Mouse (Mus musculus): ENCODE data around the gene Sparcl1.

Gene Sparcl1

DNA sequence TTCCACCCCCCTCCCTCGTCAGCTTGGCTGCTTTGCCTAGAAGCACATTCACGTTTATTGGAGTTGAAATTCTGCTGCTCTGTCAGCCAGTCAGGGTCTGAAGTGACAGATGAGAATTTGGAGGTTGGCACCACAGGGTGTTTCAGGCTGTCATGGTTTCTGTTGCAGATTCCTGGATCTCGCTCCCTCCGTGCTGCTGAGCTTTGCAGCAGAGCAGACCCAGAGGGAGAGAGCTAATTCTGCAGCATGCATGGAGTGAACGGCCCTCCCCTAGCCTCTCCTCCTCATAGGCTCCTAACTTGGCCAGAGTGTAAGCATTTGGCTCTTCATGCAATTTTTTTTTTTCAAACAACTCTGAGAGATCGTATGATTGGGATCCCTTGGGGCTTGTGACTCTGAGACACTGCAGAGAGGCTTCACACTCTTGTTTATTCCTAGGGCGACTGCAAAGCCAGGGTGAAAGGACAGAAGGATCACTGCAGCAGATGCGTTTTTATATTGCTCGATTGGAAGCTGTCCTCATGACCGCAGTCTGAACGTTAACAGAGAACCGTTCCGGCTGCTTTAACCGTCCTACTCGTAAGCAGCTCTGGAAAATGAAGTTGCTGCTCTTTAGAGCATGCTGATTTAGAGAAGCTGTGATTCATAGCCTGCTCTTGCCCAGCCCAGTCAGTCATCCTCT is at the start of gene Sparcl1:
Gene Sparcl1, minus strand, starts transcription at position 243 of the 682 bp plus-strand sequence.
- in situ Hi-C loops (cut with MboI), result no loop called here

DNA sequence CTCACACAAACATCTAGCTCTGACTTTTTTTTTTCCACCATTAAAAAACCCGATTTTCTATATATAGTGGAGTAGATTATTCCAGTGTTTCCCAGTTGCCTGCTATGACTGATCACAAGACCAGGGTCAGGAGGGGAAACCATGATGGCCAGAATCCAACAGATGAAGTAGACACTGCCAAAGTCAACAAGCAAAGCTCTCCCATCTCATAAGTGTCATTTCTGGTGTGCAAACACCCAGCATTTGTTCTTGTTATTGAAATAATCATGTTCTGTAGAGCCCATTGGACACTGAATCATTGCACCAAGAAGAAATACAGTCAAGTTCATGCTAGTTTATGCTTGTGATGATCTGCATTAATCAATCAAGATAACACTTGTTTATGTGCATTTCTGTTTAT is 47.9 kb upstream of the Sparcl1 start:
- in situ Hi-C loops (cut with MboI), result no loop called here

DNA sequence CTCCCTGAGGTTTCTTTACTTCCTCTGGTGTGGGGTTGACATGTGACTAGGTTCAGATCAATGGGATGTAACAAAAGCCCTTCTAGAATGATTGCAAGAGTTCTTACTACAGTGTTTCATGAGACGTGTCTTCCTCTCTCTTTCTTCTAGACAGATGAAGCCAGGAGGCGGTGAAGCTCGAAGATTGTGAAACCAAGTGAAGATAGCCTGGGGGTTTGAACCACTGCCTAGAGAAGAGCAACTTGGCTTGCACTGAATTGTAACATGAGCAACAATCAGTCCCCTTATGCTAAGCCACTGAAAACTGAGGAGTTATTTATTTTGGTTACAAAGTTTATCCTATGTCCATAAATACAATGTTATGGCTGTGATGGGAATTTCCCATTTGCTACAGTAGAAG is 47.0 kb upstream of the Sparcl1 start:
- in situ Hi-C loops (cut with MboI), result no loop called here

DNA sequence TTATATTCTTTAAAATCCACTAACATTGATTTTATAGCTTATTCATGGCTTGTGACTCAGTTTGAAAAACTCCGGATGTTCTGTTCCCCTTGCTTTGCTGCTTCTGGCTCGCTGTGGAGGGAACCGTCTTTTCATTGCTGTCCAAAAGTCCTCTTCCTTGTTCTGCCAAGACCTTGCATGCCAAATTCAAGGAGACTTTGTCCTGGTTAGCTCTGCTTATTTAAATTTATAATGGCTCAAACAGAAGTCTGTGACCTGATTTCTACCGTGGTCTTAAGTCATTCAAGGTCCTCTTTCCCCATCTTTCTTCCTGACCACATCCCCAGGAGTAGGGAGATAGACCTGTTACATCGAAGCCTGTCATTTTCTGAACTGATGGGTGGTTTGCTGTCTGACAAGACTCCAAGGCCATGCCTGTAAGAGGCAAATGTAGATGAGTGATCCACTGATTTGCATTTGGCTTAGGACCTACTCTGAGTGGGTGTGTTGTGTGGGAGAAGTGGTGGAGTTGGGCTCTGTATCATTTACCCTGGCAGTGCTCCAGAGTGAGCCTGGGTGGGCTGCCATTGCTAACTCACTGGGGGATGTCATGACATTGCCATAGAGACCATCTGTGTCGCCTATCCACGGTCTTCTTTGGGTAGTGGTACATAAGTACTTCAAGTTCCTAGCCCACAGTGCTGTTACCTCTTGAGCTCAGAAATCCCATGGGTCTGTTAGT is 45.0 kb upstream of the Sparcl1 start:
- in situ Hi-C loops (cut with MboI), result no loop called here

DNA sequence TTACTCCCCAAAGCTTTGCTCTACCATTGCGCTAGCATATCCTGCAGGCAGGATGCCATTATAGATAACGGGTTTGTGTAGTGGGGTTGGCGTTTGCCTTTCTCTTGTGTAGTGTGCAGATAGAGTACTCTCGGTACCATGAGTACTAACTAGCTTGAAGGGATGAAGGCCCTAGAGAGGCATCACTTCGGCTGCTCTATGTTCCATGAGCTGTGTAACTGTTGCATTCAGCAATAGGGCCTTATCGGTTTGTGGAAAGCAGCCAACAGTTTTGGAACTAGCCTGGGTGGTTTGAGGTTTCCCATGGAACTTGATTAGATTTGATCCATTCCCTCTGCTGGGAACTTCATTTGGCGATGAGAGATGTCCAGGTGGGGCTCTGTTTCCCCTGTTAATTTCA is 44.2 kb upstream of the Sparcl1 start:
- in situ Hi-C loops (cut with MboI), result no loop called here

DNA sequence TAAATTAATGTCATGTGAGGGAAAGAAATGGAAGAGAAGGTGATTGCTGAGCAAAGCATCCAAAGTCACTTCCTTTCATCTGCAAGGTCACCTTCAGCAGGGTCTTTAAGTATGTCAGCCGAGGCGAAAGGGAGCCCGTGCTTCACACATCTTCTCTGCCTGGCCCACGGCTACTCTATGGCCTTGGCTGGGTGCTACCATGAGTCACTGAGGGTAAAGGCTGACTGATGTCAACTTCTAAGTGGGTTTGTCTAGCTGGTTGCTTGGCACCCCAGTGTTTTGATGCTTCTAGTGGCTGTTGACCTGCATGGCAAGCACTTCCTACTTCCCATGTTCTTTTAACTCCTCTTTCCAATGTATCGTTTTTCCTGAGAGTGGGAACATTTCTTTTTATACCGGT is 36.7 kb upstream of the Sparcl1 start:
- in situ Hi-C loops (cut with MboI), result no loop called here

DNA sequence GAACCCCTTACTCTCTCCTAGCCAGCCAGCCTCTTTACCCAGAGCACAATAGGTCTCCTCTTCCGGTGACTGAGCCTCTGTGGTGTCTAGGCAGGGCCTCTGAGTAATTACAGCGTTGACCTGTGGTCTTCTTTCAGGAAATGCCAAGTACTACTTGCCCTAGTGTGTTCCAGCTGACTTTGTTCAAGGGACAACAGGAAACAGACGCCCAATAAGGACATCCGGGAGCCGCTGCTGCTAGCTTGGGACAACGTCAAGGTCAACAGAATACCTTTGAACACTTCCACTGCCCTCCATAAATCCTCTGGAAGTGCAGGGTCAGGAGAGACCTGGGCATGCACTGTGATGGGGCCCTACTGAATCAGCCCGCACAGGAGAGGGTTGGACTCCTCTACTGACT is 35.8 kb upstream of the Sparcl1 start:
- in situ Hi-C loops (cut with MboI), result no loop called here

DNA sequence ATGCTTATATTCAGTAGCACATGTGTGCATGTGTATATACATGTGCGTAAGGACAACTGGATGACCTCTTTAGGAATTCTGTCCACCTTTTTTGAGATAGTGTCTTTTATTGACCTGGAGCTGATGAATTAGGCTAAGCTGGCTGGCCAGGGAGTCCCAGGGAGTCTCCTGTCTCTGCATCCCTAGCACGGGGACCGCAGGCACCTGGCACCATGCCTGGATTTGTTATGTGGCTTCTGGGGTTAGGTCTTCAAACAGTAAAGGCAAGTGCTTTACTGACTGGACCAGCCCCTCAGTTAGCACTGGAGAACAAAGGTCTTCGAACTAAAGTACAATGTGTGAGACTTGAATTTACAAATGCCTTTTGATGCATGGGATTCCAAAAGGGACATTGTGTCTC is 30.5 kb upstream of the Sparcl1 start:
- in situ Hi-C loops (cut with MboI), result no loop called here

DNA sequence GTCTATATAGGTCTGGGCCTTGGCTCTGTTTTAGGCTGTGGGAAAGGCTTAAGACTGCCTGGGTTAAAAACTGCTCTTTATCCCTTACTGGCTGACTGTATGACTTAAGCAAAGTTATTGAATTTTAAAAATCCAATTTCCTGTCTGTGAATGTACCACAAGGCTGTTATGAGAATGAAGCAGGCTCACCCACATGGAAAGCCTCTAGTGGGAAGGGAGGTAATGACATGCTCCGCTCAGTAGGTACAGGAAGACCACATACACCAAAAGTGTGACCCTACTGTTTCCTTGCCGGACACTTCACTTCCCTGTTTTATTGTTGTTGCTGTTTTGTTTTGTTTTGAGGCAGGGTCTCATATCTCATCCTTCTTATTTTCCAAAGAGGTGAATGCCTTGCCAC is 27.5 kb upstream of the Sparcl1 start:
- in situ Hi-C loops (cut with MboI), result no loop called here

DNA sequence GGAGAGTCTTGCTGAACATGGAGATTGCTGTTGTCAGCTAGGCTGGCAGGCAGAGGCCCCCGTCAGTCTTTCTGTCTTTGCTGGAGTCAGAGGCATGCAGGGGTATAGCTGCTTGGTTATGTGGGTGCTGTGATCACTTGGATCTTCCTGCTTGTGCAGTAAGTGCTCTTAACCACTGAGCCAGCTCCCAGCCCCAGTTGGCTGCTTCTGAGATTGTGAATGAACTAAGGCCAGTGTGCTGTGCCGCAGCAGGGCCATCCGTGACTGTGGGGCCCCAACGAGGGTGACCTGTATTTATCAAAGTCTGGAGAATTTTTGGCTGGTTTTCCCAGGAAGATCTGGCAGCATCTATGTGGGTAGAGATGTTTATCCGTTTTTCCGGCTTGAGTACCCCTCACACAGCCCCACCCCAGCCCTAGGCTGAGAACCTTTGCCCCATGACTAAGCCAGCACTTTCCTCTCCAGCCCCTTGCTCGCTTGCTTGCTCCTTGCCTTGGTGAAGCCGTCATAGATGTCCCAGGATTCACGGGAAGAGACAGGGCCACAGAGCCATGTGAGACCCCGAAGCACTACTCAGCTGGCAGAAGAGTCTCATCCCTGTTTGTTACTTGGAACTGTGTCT is 24.5 kb upstream of the Sparcl1 start:
- in situ Hi-C loops (cut with MboI), result no loop called here

DNA sequence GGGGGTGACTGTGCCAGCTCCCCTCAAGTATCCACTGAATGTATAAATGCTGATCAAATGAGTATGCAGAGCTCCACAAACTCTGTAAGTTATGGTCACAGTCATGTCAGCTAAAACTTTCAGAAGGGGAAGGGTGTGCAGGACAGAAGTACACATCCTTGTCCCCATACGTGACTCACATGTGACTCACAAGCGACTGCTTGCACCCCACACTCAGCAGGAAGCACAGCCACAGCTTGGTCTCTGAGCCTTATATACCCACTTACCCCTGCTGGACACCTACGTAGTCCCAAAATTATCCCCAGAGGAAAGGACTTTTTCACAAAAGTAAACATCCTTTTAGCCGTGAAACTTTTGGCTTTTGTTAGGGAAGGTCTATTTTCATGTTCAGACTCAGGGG is 20.2 kb upstream of the Sparcl1 start:
- in situ Hi-C loops (cut with MboI), result no loop called here

DNA sequence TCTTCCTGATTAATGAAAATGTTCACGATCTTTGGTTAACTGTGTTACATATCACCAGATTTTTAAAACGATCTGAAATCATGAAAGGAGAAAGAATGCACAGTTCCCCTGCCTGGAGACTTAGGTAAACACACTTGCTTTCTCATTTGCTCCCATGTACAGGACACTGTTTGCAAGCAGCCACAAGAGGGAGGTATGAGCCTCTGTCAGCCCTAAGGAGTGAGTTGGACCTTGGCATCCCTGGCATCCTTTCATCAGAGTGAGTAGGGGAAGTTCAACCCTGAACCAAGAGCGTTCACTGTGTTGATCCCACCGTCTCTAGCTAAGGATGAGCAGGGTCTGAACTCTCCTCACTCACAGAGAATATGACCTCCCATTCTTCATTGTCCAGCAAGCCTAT is 18.0 kb upstream of the Sparcl1 start:
- in situ Hi-C loops (cut with MboI), result no loop called here

DNA sequence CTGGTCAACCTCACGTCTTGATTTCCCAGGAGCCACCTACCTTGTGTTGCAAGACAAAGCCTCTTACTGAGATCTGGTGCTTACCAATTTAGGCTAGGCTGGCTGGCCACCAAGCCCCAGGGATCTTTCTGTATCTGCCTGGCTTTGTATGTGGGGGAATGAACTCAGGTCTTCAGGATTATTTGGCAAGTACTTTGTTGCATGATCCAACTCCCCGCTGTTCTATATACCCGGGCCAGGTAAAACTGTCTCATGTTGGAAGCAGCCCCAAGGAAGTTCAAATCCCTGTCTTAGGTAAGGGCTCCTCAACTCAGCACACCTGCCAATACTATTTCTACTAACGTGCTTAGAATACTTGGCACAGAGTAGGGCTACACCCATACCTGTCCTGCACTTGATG is 17.4 kb upstream of the Sparcl1 start:
- in situ Hi-C loops (cut with MboI), result no loop called here

DNA sequence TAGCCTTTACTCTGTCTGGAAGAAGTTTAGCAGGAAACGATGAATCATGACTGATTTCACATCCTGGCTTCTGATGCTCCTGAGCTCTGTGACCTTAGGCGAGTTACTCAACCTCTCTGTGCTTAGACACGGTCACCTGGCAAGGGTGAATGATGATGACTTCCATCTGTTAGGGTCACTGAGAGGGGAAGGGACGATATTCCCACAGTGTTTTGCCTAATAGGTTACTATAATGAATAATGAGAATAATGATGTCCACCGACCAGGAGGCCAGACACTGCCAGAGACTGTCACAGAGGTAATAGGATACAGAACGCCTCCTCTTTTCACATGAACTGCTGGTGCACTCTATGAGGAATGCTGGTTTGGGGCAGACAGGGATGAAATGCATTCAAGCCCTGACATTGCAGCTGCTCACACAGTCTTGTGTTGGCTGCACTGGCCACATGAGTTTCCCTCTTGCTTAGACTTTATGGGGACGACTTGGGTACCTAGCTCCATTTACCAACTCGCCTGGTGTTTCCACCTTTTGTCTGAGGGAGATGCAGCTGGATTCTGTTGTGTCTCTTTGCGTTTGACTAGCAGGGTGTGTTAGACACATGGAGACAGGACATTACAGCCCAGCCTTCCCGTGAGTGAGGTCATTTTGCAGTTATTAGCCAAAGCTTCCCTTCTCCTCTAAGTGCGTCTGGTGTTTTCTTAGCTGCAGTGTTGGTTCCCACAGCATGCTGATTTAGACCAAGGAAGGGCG is 14.9 kb upstream of the Sparcl1 start:
- in situ Hi-C loops (cut with MboI), result no loop called here

DNA sequence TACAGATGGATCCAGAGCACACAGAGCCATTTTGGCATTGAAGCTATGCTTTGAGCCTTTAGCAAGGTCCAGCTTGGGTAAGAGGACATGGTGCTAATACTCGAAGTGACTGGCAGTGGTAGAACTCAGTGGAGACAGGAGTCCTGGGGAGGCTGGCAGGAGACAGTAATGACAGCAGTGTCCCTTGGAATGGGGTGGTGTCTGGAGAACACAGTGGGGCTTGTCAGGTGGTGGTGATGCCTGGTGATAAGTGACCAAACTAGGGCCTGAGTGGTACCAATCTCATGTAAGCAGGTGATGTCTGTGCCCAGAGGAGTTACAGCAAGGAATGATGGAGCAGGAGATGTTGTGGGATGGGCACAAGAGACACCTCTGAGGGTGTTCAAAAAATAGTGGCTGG is 13.8 kb upstream of the Sparcl1 start:
- in situ Hi-C loops (cut with MboI), result no loop called here

DNA sequence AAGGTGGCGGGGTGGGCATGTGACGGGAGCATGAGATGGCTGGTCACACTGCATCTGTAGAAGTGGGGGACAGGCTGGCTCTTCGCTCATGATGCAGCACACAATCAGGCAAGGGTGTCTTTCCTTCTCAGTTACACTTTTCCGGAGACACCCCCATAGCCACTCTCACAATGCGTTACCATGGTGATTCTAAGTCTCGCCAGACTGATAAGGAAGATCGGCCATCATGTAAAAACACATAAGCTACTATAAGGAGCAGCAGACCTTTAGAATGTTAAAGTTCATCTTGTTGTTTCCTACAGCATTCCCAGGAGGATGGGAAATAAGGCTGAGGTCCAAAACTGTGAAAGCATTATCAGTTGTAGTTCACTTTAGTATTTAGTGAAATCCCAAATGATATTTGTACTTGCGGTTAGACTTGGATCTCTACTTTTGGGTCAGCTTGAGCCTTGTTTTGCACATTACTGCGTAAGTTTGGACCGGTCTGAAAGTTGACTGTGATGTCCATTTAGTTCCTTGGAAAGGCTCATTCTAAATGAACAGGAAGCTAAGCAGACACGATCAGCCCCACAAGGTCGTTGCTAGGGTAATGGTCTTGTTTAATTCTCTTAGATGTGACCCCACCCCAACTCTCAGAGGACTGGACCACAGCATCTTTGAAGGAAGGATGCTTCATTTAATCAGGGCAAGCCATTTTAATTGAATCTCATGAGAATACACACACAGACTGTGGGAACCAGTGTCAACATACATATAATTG is 13.2 kb upstream of the Sparcl1 start:
- in situ Hi-C loops (cut with MboI), result no loop called here

DNA sequence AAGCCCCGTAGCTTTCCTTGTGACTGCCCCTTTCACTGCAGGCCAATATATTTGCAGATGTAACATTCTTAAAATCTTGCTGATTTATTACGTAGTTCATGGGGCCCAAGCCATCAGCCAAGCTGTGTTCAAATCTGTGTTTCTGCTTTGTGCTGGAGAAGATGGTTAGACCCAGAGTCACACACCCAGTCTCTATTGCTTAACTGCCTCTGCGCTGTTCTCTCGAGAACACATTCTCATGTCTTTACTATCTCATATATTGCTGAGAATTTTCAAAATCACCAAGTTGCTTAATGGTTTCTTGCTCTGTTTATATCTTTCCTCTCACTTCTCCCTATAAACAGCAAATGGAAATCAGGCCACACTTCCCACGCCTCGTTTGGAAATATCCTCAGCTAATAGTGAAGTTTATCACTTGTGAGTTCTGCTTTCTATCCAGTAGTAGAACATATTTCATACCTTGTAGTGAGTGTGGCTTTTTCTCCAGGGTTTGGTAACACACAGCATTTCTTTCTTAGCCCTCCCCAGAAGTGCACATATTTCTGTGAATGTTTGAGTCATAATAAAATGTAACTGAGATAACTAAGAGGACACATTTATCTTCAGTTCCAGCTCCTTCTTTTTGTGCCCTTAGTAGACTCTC is 10.6 kb upstream of the Sparcl1 start:
- in situ Hi-C loops (cut with MboI), result no loop called here

DNA sequence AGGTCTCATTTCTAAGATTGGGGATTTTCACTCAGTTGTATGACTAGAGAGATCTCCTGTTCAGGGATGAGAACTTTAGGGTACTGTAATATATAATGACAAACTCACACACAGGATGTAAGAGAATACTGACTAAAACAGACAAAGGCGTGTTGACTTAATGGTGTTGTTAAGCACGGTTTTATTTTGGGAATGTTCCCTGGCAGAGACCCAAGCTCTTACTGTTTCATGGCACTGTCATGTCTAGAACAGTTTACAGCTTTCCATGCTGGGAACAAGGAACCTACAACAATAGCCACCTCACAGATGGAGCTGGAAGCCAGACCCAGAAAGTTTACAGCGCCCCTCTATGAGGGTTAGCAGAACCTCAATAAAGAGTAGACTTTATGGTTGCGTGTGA is 2.4 kb upstream of the Sparcl1 start:
- in situ Hi-C loops (cut with MboI), result no loop called here

DNA sequence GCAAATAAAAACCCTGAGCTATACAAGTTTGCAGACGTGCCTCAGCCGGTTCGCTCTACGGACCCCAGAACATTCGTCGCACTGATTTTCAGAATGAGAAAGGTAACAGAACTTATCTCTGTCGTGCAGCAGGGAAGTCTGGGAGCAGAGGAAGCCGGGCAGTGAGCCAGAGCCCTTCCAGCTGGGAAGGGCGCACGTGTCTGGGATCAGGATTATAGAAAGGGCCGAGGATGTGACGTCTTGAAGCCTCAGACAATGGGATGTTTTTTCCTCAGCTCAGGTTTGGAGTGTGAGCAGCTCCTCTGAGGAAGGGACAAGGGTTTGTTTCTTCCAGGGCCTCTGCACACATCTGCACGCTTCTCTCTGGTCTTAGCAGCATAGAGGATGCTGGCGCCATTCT is 1.6 kb upstream of the Sparcl1 start:
- in situ Hi-C loops (cut with MboI), result no loop called here

DNA sequence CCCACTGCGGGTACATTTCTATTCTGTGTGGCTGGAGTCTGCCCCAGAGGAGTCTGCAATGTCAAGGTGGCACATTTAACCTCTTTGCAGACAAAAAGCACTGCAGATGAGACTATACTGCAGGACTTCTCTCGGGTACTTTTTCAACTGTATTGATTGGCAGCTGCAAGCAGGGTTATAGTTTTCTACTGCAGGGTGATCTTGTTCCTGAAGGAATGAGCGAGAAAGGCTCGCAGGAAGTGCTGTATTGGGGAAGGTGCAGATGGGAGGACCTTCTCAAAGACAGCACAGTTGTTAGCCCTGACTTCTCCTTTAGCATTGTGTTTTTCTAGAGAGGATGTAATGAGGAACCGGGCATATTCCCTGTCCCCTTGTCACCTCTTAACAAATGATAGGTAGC is 1.0 kb downstream of the Sparcl1 start:
- in situ Hi-C loops (cut with MboI), result no loop called here

DNA sequence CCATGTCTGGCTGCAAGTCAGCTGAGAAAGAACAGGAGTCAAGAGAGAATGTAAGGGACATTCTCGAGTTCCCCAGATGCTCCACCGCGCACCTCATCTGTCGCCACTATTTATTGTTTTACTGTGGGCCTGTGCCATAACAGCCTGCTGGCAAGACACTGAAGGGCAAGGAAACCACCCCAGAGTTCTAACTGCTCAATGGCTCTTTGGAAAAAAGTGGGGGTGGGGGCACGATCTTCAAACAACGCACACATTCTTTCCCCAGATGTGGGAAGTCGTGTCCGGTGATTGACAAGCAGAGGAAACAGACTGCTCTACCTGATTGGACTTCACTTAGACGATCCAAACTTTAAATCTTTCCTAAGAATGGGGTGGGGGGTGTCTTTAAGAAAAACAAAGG is 1.5 kb downstream of the Sparcl1 start:
- in situ Hi-C loops (cut with MboI), result no loop called here

All from mature B cell (primary cell).